Mouse (Mus musculus) hindbrain, embryonic 12.5 days (tissue): ENCODE results near the gene Scn1b. TPM values are rescaled to one million over a fixed set of nuclear protein-coding genes. Genes with fewer than 3 reads are reported as not detected.
A peak's percentile ranks its signal among the peaks of the same experiment; 100 is the strongest.

Experiments used
- ATAC-seq: fragments of 200-750 bp; cut with Nextera tagmentation; 2 replicates; pipeline ENCODE4 v1.8.0; 2017; ENCODE audit warnings: moderate TSS enrichment; ENCODE audit not compliant: low FRiP score
- H3K27ac ChIP-seq: fragments of 300-500 bp; sonication (generic); 2 replicates; pipeline ENCODE4 v1.5.1; 2016; ENCODE audit warnings: mild to moderate bottlenecking
- H3K27me3 ChIP-seq: fragments of 300-500 bp; sonication (generic); 2 replicates; pipeline ENCODE4 v1.6.1; 2016; ENCODE audit warnings: mild to moderate bottlenecking
- H3K36me3 ChIP-seq: fragments of 300-500 bp; sonication (generic); 2 replicates; pipeline ENCODE4 v1.6.1; 2016; ENCODE audit warnings: mild to moderate bottlenecking
- H3K4me1 ChIP-seq: fragments of 300-500 bp; sonication (generic); 2 replicates; pipeline ENCODE4 v1.6.1; 2016
- H3K4me2 ChIP-seq: fragments of 300-500 bp; sonication (generic); replicated peaks from 2 replicates; pipeline ENCODE4 v1.6.1; 2016; ENCODE audit warnings: mild to moderate bottlenecking
- H3K4me3 ChIP-seq: fragments of 300-500 bp; sonication (generic); 2 replicates; pipeline ENCODE4 v1.5.1; 2016; ENCODE audit warnings: mild to moderate bottlenecking
- H3K9ac ChIP-seq: fragments of 300-500 bp; sonication (generic); 2 replicates; pipeline ENCODE4 v1.6.1; 2016; ENCODE audit warnings: mild to moderate bottlenecking, moderate library complexity
- H3K9me3 ChIP-seq: fragments of 300-500 bp; sonication (generic); replicated peaks from 2 replicates; pipeline ENCODE4 v1.6.1; 2016; ENCODE audit warnings: mild to moderate bottlenecking
- WGBS: fragments of 180-500 bp; shearing (Covaris S2); methylation state at CpG from one replicate; pipeline ENCODE4 v1.1.7; 2016; 5-methylcytosine and 5-hydroxymethylcytosine counted together
- polyA plus RNA-seq: library from polyadenylated mRNA; unstranded; fragments of >200 nt; fragmentation: Nextera tagmentation; extraction: Ambion mirVana; gene quantifications from 2 replicates; pipeline ENCODE4 v1.2.1, GENCODE M21; 2016

The Scn1b gene
- polyA plus RNA-seq, 1 experiment from 2014 or later: 2.7 TPM

- no peak for ATAC-seq
- Histone ChIP-seq H3K27ac (no peak overlapping the region), H3K9me3 (no peaks in the 10 kb centered on the region), H3K4me1 (peaks cover 15% of the 10 kb centered on the region), H3K27me3 (peaks cover 37% of the 10 kb centered on the region), H3K9ac (no peak overlapping the region), H3K4me2 (no peak overlapping the region), H3K4me3 (no peak overlapping the region), H3K36me3 (no peaks in the 10 kb centered on the region)
- WGBS: 90% methylated on average over 16 of the region's 16 CpGs
Observed at GRCm38 (mm10) chr7:31122641-31123631, 3.9 kb downstream of the Scn1b start.

- no peak overlapping the region for H3K9ac ChIP-seq
- no peak overlapping the region for H3K4me2 ChIP-seq
- no peaks in the 10 kb centered on the region for H3K36me3 ChIP-seq
- H3K27me3 ChIP-seq: peaks cover 10% of the 10 kb centered on the region
- ATAC-seq: no peak
- WGBS: 76% methylated on average over 5 of the region's 5 CpGs
- no peaks in the 10 kb centered on the region for H3K9me3 ChIP-seq
- H3K4me3 ChIP-seq: no peak overlapping the region
- H3K27ac ChIP-seq: no peak overlapping the region
- H3K4me1 ChIP-seq: peaks cover 9% of the 10 kb centered on the region
Observed at GRCm38 (mm10) chr7:31119556-31119955, 7.2 kb downstream of the Scn1b start.

GRCm38 (mm10) chr7:31118486-31118885, 8.3 kb downstream of the Scn1b start:
- H3K9me3 ChIP-seq: no peaks in the 10 kb centered on the region
- H3K4me1 ChIP-seq: peaks cover 9% of the 10 kb centered on the region
- H3K9ac ChIP-seq: no peak overlapping the region
- ATAC-seq: no peak
- no peak overlapping the region for H3K4me2 ChIP-seq
- peaks cover 7% of the 10 kb centered on the region; the same call in 1 of the 2 replicates for H3K27me3 ChIP-seq
- H3K4me3 ChIP-seq: no peak overlapping the region
- no peak overlapping the region for H3K27ac ChIP-seq
- H3K36me3 ChIP-seq: no peaks in the 10 kb centered on the region
- 82% methylated on average over 7 of the region's 7 CpGs for WGBS

- Histone ChIP-seq H3K36me3 (no peaks in the 10 kb centered on the region), H3K9ac (no peak overlapping the region), H3K4me1 (peaks cover 9% of the 10 kb centered on the region), H3K4me3 (no peak overlapping the region), H3K27me3 (peaks cover 7% of the 10 kb centered on the region; the same call in 1 of the 2 replicates), H3K27ac (no peak overlapping the region), H3K4me2 (no peak overlapping the region), H3K9me3 (no peaks in the 10 kb centered on the region)
- no peak for ATAC-seq
- WGBS: 83% methylated on average over 11 of the region's 11 CpGs
Observed at GRCm38 (mm10) chr7:31117465-31117864, 9.3 kb downstream of the Scn1b start.

- H3K27ac ChIP-seq: no peak overlapping the region
Observed at GRCm38 (mm10) chr7:31116721-31117145, 10.1 kb downstream of the Scn1b start.

GRCm38 (mm10) chr7:31115587-31116043, 11.2 kb downstream of the Scn1b start:
- no peak overlapping the region for H3K9ac ChIP-seq
- no peak overlapping the region for H3K4me3 ChIP-seq
- H3K4me1 ChIP-seq: peaks cover 11% of the 10 kb centered on the region
- no peaks in the 10 kb centered on the region for H3K36me3 ChIP-seq
- H3K27me3 ChIP-seq: peaks cover 7% of the 10 kb centered on the region; the same call in 1 of the 2 replicates
- ATAC-seq: no peak
- no peak overlapping the region for H3K27ac ChIP-seq
- H3K9me3 ChIP-seq: no peaks in the 10 kb centered on the region
- no peak overlapping the region for H3K4me2 ChIP-seq
- 29% methylated on average over 17 of the region's 17 CpGs for WGBS

More at GRCm38 (mm10) chr7:31116721-31117145, 10.1 kb downstream of the Scn1b start:
- H3K36me3 ChIP-seq: no peaks in the 10 kb centered on the region
- H3K9me3 ChIP-seq: no peaks in the 10 kb centered on the region
- no peak overlapping the region for H3K4me2 ChIP-seq
- no peak overlapping the region for H3K9ac ChIP-seq
- no peak overlapping the region for H3K4me3 ChIP-seq
- peaks cover 9% of the 10 kb centered on the region for H3K4me1 ChIP-seq
- ATAC-seq: peak; percentile 26; the same call in 1 of the 2 replicates
- 39% methylated on average over 13 of the region's 16 CpGs for WGBS
- H3K27me3 ChIP-seq: peaks cover 7% of the 10 kb centered on the region; the same call in 1 of the 2 replicates

GRCm38 (mm10) chr7:31115182-31115581, 11.6 kb downstream of the Scn1b start, which contains the start of gene Hpn:
Gene Hpn (minus strand): TSS chr7:31115290.
- Histone ChIP-seq H3K4me1 (peaks cover 11% of the 10 kb centered on the region), H3K27me3 (peaks cover 7% of the 10 kb centered on the region; the same call in 1 of the 2 replicates), H3K9me3 (no peaks in the 10 kb centered on the region), H3K9ac (no peak within 1 kb of the TSS), H3K27ac (no peak within 1 kb of the TSS), H3K4me2 (peak within 1 kb of the TSS; percentile 21; the same call in 1 of the 2 replicates), H3K36me3 (no peaks in the 10 kb centered on the region), H3K4me3 (no peak within 1 kb of the TSS)
- 24% methylated on average over 14 of the region's 15 CpGs for WGBS
- no peak for ATAC-seq

- ATAC-seq: no peak
- Histone ChIP-seq H3K27ac (no peak overlapping the region), H3K9me3 (no peaks in the 10 kb centered on the region), H3K4me2 (no peak overlapping the region), H3K9ac (no peak overlapping the region), H3K27me3 (peaks cover 7% of the 10 kb centered on the region; the same call in 1 of the 2 replicates), H3K36me3 (no peaks in the 10 kb centered on the region), H3K4me1 (peaks cover 11% of the 10 kb centered on the region), H3K4me3 (no peak overlapping the region)
- 45% methylated on average over 10 of the region's 10 CpGs for WGBS
Observed at GRCm38 (mm10) chr7:31114646-31115045, 12.2 kb downstream of the Scn1b start.

GRCm38 (mm10) chr7:31113800-31114199, 13.0 kb downstream of the Scn1b start:
- Histone ChIP-seq H3K4me2 (no peak overlapping the region), H3K36me3 (no peaks in the 10 kb centered on the region), H3K4me1 (peaks cover 11% of the 10 kb centered on the region), H3K9ac (no peak overlapping the region), H3K27me3 (peaks cover 7% of the 10 kb centered on the region; the same call in 1 of the 2 replicates), H3K4me3 (no peak overlapping the region), H3K27ac (no peak overlapping the region), H3K9me3 (no peaks in the 10 kb centered on the region)
- ATAC-seq: no peak
- WGBS: 86% methylated on average over 6 of the region's 6 CpGs

GRCm38 (mm10) chr7:31112036-31112435, 14.8 kb downstream of the Scn1b start:
- ATAC-seq: no peak
- H3K4me2 ChIP-seq: no peak overlapping the region
- H3K4me1 ChIP-seq: peaks cover 11% of the 10 kb centered on the region
- no peaks in the 10 kb centered on the region for H3K9me3 ChIP-seq
- 44% methylated on average over 4 of the region's 4 CpGs for WGBS
- H3K9ac ChIP-seq: no peak overlapping the region
- H3K27me3 ChIP-seq: peaks cover 7% of the 10 kb centered on the region; the same call in 1 of the 2 replicates
- H3K36me3 ChIP-seq: no peaks in the 10 kb centered on the region
- H3K4me3 ChIP-seq: no peak overlapping the region
- no peak overlapping the region for H3K27ac ChIP-seq

GRCm38 (mm10) chr7:31110861-31111385, 15.9 kb downstream of the Scn1b start:
- 84% methylated on average over 15 of the region's 15 CpGs for WGBS
- no peak overlapping the region for H3K4me3 ChIP-seq
- no peaks in the 10 kb centered on the region for H3K36me3 ChIP-seq
- H3K27me3 ChIP-seq: peaks cover 7% of the 10 kb centered on the region; the same call in 1 of the 2 replicates
- no peak overlapping the region for H3K9ac ChIP-seq
- peaks cover 8% of the 10 kb centered on the region for H3K4me1 ChIP-seq
- no peak overlapping the region for H3K4me2 ChIP-seq
- H3K27ac ChIP-seq: no peak overlapping the region
- no peaks in the 10 kb centered on the region for H3K9me3 ChIP-seq
- no peak for ATAC-seq

GRCm38 (mm10) chr7:31109796-31110195, 17.0 kb downstream of the Scn1b start:
- Histone ChIP-seq H3K4me1 (peaks cover 2% of the 10 kb centered on the region; the same call in 1 of the 2 replicates), H3K36me3 (no peaks in the 10 kb centered on the region), H3K4me3 (no peak overlapping the region), H3K27ac (no peak overlapping the region), H3K27me3 (0 out of 2 replicates have a peak, but pooled peaks cover 2% of the 10 kb centered on the region), H3K4me2 (no peak overlapping the region), H3K9ac (no peak overlapping the region), H3K9me3 (no peaks in the 10 kb centered on the region)
- ATAC-seq: no peak
- WGBS: 87% methylated on average over 5 of the region's 5 CpGs
